Mouse (Mus musculus): ENCODE results near the gene Kcnj14. TPM values are rescaled to one million over a fixed set of nuclear protein-coding genes. Genes with fewer than 3 reads are reported as not detected.

Gene Kcnj14
- total and polyA plus RNA-seq, 3 experiments = 0.39 to 1.3 TPM; not detected in 1

DNA sequence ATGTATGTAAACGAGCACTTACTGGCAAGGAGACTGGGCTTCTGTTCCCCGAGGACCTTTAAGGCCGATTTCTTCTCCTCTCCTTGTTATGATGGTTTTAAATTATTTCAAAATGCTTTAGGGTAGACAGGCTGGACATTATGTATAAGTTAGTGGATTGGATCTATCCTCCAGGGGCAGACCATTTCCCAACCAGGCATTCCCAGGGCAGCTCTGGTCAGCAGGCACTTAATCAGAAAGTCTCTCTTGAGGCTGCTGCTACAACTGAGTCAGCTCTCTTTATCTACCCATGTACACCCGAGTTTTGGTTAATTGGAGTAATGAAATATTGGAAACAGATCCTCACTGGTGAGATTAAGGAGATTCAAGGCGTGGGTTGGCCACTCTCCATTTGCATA, 6.5 kb upstream of the Kcnj14 start:
- H3K79me2 ChIP-seq (ENCODE audit: control insufficient read depth, insufficient read depth, low read length, poor library complexity) = peaks cover 22% of the 10 kb centered on the region
- no peaks in the 10 kb centered on the region for H3K27me3 ChIP-seq (ENCODE audit: control insufficient read depth in 1 of 2, insufficient read depth in 2 of 2, low read length in 2 of 2)
- H3K4me3 ChIP-seq (ENCODE audit: control insufficient read depth in 1 of 2, insufficient read depth in 1 of 2, low read depth in 2 of 2, low read length in 2 of 2) = peak overlapping the region; percentile 91 to 95
- peaks cover 0 to 14% of the 10 kb centered on the region in 2 experiments; a peak in 3 of 4 replicates for H3K4me1 ChIP-seq (ENCODE audit: control insufficient read depth in 1 of 2, insufficient read depth in 2 of 2, low read length in 2 of 2)
- peak; percentile 43 for DNase-seq (ENCODE audit: low read depth, low spot score)
- H3K9ac ChIP-seq (ENCODE audit: control insufficient read depth, low read depth, low read length, poor library complexity, severe bottlenecking) = peak overlapping the region; percentile 94
- peak overlapping the region; percentile 54 for H3K27ac ChIP-seq (ENCODE audit: control insufficient read depth, low read depth, low read length)
- TF ChIP-seq ZC3H11A (IDR thresholded peaks at IDR 0.05; ENCODE audit: low read depth, low read length) = no peak
- TF ChIP-seq USF1 (IDR thresholded peaks at IDR 0.05; ENCODE audit: low read depth, low read length) = no peak
- no peak for TF ChIP-seq TCF12 (IDR thresholded peaks at IDR 0.05; ENCODE audit: low read depth, low read length)
- TF ChIP-seq MYC (IDR thresholded peaks at IDR 0.05; ENCODE audit: low read depth, low read length) = no peak
- TF ChIP-seq USF2 (IDR thresholded peaks at IDR 0.05; ENCODE audit: borderline replicate concordance in 1 of 2, insufficient read depth in 1 of 2, low read depth in 1 of 2, low read length in 2 of 2) = no peak
- TF ChIP-seq HCFC1 (IDR thresholded peaks at IDR 0.05; ENCODE audit: low read depth, low read length) = no peak
- no peak for TF ChIP-seq NRF1 (IDR thresholded peaks at IDR 0.05; ENCODE audit: insufficient read depth, low read depth, low read length, poor library complexity, severe bottlenecking)
- no peak for TF ChIP-seq KAT2A (conservative IDR thresholded peaks at IDR 0.05; ENCODE audit: low read depth, low read length)
- TF ChIP-seq ETS1 (IDR thresholded peaks at IDR 0.05; ENCODE audit: low read depth, low read length) = no peak
- TF ChIP-seq GATA1 (IDR thresholded peaks at IDR 0.05; ENCODE audit: low read depth, low read length) = no peak
- TF ChIP-seq POLR2A (IDR thresholded peaks at IDR 0.05; ENCODE audit: control insufficient read depth in 1 of 2, insufficient read depth in 1 of 2, low read depth in 1 of 2, low read length in 2 of 2, poor library complexity in 1 of 2) = no peak
- no peak for TF ChIP-seq MAX (IDR thresholded peaks at IDR 0.05; ENCODE audit: low read length)
- no peak for TF ChIP-seq POLR2AphosphoS2 (IDR thresholded peaks at IDR 0.05; ENCODE audit: low read length)
- TF ChIP-seq BHLHE40 (IDR thresholded peaks at IDR 0.05; ENCODE audit: borderline replicate concordance, low read depth, low read length) = no peak
- no peaks in the 10 kb centered on the region for H3K9me3 ChIP-seq (replicated peaks; ENCODE audit: insufficient read depth, low read length)
- peaks cover 2 to 11% of the 10 kb centered on the region in 2 experiments for H3K36me3 ChIP-seq (ENCODE audit: control insufficient read depth in 1 of 2, insufficient read depth in 2 of 2, low read length in 2 of 2)

DNA sequence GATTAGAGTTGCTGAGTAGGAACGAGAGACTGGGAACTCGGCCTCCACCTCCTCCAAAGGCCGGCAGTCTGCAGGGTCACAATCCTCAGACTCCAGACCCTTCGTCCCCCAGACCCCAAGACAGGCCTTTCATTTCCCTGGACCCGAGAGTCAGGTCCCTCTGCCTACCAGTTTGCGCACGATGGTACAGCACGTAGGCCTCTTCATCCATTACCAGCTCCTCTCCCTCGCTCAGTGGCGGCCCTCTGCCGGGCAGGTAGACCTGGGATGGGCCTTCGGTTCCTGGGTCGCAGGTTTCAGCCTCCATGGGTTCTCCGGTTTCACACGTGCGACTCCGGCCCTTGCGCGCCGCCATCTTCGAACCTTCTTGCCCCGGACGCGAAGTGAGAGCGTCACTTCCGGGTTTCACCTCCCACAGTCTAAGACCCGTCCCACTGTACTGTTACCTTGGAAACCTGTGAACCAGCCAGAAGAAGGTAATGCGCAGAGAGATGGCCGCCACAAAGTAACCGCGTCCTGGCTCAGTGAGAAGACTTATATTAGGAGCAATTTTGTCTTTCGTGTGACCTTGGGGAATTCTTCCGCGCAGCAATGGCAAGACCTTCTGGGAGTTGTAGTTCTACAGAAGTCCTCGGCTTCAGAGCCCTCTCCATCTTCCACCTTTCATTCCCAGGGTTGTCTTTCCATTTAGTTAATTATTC, 6.0 kb upstream of the Kcnj14 start, which contains the start of gene Grwd1:
Gene Grwd1 (minus strand): TSS at position 518 of the 701 bp plus-strand sequence.
- H3K4me3 ChIP-seq (ENCODE audit: control insufficient read depth in 1 of 2, insufficient read depth in 1 of 2, low read depth in 2 of 2, low read length in 2 of 2) = peak within 1 kb of the TSS; percentile 91 to 95
- peak within 1 kb of the TSS; percentile 58 for H3K27ac ChIP-seq (ENCODE audit: control insufficient read depth, low read depth, low read length)
- H3K36me3 ChIP-seq (ENCODE audit: control insufficient read depth in 1 of 2, insufficient read depth in 2 of 2, low read length in 2 of 2) = peaks cover 2 to 11% of the 10 kb centered on the region in 2 experiments
- DNase-seq (ENCODE audit: low read depth, low spot score) = peak; percentile 96
- peaks cover 22% of the 10 kb centered on the region for H3K79me2 ChIP-seq (ENCODE audit: control insufficient read depth, insufficient read depth, low read length, poor library complexity)
- H3K9ac ChIP-seq (ENCODE audit: control insufficient read depth, low read depth, low read length, poor library complexity, severe bottlenecking) = peak within 1 kb of the TSS; percentile 94
- no peaks in the 10 kb centered on the region for H3K27me3 ChIP-seq (ENCODE audit: control insufficient read depth in 1 of 2, insufficient read depth in 2 of 2, low read length in 2 of 2)
- H3K4me1 ChIP-seq (ENCODE audit: control insufficient read depth in 1 of 2, insufficient read depth in 2 of 2, low read length in 2 of 2) = peaks cover 0 to 14% of the 10 kb centered on the region in 2 experiments; a peak in 3 of 4 replicates
- no peaks in the 10 kb centered on the region for H3K9me3 ChIP-seq (replicated peaks; ENCODE audit: insufficient read depth, low read length)
- TF ChIP-seq EP300 (IDR thresholded peaks at IDR 0.05; ENCODE audit: low read depth in 1 of 2, low read length in 2 of 2) (no peak), TBP (IDR thresholded peaks at IDR 0.05; ENCODE audit: low read depth, low read length) (peak; percentile 57; the same call in 1 of the 2 replicates), SMC3 (IDR thresholded peaks at IDR 0.05; ENCODE audit: low read depth, low read length) (no peak), MYC (IDR thresholded peaks at IDR 0.05; ENCODE audit: low read depth, low read length) (peak; percentile 99), POLR2A (IDR thresholded peaks at IDR 0.05; ENCODE audit: control insufficient read depth in 1 of 2, insufficient read depth in 1 of 2, low read depth in 1 of 2, low read length in 2 of 2, poor library complexity in 1 of 2) (peak; percentile 72 to 84), UBTF (IDR thresholded peaks at IDR 0.05; ENCODE audit: borderline replicate concordance, insufficient read depth, low read depth, low read length) (no peak), ZNF384 (IDR thresholded peaks at IDR 0.05; ENCODE audit: low read depth, low read length) (no peak), RAD21 (IDR thresholded peaks at IDR 0.05; ENCODE audit: low read depth, low read length) (no peak), MXI1 (IDR thresholded peaks at IDR 0.05; ENCODE audit: low read depth, low read length) (peak; percentile 100), MAZ (IDR thresholded peaks at IDR 0.05; ENCODE audit: low read depth, low read length) (no peak), HCFC1 (IDR thresholded peaks at IDR 0.05; ENCODE audit: low read depth, low read length) (peak; percentile 94), NRF1 (IDR thresholded peaks at IDR 0.05; ENCODE audit: insufficient read depth, low read depth, low read length, poor library complexity, severe bottlenecking) (peak; percentile 51), ZC3H11A (IDR thresholded peaks at IDR 0.05; ENCODE audit: low read depth, low read length) (no peak), E2F4 (IDR thresholded peaks at IDR 0.05; ENCODE audit: borderline replicate concordance, low read depth, low read length) (0 out of 2 replicates have a peak, but pooled peaks have one; percentile 42), POLR2AphosphoS5 (IDR thresholded peaks at IDR 0.05; ENCODE audit: borderline replicate concordance, low read depth, low read length) (no peak; the same call in 1 of the 2 replicates), ZMIZ1 (IDR thresholded peaks at IDR 0.05; ENCODE audit: low read depth, low read length) (0 out of 2 replicates have a peak, but pooled peaks have one; percentile 11), KAT2A (conservative IDR thresholded peaks at IDR 0.05; ENCODE audit: low read depth, low read length) (peak; percentile 79), GABPA (IDR thresholded peaks at IDR 0.05; ENCODE audit: low read depth, low read length) (no peak), CHD2 (IDR thresholded peaks at IDR 0.05; ENCODE audit: low read length) (no peak; the same call in 1 of the 2 replicates), MAX (IDR thresholded peaks at IDR 0.05; ENCODE audit: low read length) (peak; percentile 98), JUND (IDR thresholded peaks at IDR 0.05; ENCODE audit: low read depth, low read length) (no peak), BHLHE40 (IDR thresholded peaks at IDR 0.05; ENCODE audit: borderline replicate concordance, low read depth, low read length) (peak; percentile 43; the same call in 1 of the 2 replicates)
